Mouse (Mus musculus) heart, adult 18-20 months (tissue): ENCODE data around the gene Higd1a. TPM values are rescaled to one million over a fixed set of nuclear protein-coding genes. Genes with fewer than 3 reads are reported as not detected.

Experiments used
- total RNA-seq, 2 experiments: library from RNA; stranded (reverse); gene quantifications; 2 replicates each; pipeline ENCODE4 v1.2.3; 2021

Higd1a gene
- total RNA-seq, 2 experiments from 2014 or later = 202 to 214 TPM

Other genes starting within 250 kb of the Higd1a start
- gene Lyzl4, start 216.3 kb downstream of the Higd1a start, total RNA-seq = not detected
- 1 to 10 TPM; 1.3 to 1.7 TPM for gene Vipr1, start 215.6 kb downstream of the Higd1a start, total RNA-seq
- 1 to 10 TPM; 5.2 to 6.2 TPM for gene Sec22c, start 152.9 kb downstream of the Higd1a start, total RNA-seq
- gene Ss18l2, start 148.0 kb downstream of the Higd1a start, total RNA-seq = 100 to 1,000 TPM; 117 to 129 TPM
- gene Nktr, start 139.2 kb downstream of the Higd1a start, total RNA-seq = 10 to 100 TPM; 26.2 to 32.4 TPM
- gene Zfp651, start 99.0 kb downstream of the Higd1a start, total RNA-seq = 100 to 1,000 TPM; 108 to 109 TPM
- 10 to 100 TPM; 17.8 to 20.5 TPM for gene Klhl40, start 80.8 kb downstream of the Higd1a start, total RNA-seq
- gene Hhatl, start 65.9 kb downstream of the Higd1a start, total RNA-seq = 100 to 1,000 TPM in 1 of 2 experiments, 10 to 100 TPM in 1; 95.1 to 119 TPM
- under 1 TPM in 1 of 2 experiments, not detected in 1; 0.36 TPM for gene Ccdc13, start 18.9 kb downstream of the Higd1a start, total RNA-seq
- gene Ackr2, start 40.0 kb upstream of the Higd1a start, total RNA-seq = 1 to 10 TPM; 1.2 to 1.4 TPM
- not detected for gene Cyp8b1, start 57.9 kb upstream of the Higd1a start, total RNA-seq
- under 1 TPM; 0.26 to 0.47 TPM for gene Fam198a, start 92.6 kb upstream of the Higd1a start, total RNA-seq
- gene Pomgnt2, start 138.7 kb upstream of the Higd1a start, total RNA-seq = 10 to 100 TPM; 14.7 to 16.6 TPM